Mouse (Mus musculus) adrenal gland, postnatal 25 days (tissue): ENCODE results near the gene Rab1a. TPM values are rescaled to one million over a fixed set of nuclear protein-coding genes. Genes with fewer than 3 reads are reported as not detected.
"Not testable (repeated sequence)": the region's sequence is repeated elsewhere in the genome, so short reads cannot be mapped to it uniquely, and the experiment has no call there.

Experiments used
- DNase-seq: peaks from one replicate; pipeline ENCODE4 v3.0.0; 2021; ENCODE audit warnings: mixed read lengths
- total RNA-seq: library from RNA; stranded (reverse); gene quantifications from 2 replicates; pipeline ENCODE4 v1.2.3, GENCODE M21; 2021

The Rab1a gene
- total RNA-seq, 1 experiment from 2014 or later: 164 TPM

DNA sequence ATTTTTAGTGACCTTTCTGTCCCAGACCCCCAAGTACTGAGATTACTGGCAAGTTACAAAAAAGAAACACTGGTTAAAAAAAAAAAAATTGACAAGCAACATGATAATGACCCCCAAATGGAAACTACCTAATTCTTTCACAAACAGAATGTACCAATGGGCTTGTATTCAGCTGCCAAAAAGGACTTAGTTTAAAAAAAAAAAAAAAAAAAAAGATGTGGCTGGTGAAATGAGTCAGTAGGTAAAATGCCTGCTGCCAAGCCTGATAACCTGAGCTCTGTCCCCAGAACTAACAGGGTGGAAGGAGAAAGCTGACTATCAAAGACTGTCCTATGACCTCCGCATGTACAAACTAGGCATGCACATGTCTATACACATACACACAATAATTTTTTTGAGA, 16.0 kb downstream of the Rab1a start:
- no peak for DNase-seq

DNA sequence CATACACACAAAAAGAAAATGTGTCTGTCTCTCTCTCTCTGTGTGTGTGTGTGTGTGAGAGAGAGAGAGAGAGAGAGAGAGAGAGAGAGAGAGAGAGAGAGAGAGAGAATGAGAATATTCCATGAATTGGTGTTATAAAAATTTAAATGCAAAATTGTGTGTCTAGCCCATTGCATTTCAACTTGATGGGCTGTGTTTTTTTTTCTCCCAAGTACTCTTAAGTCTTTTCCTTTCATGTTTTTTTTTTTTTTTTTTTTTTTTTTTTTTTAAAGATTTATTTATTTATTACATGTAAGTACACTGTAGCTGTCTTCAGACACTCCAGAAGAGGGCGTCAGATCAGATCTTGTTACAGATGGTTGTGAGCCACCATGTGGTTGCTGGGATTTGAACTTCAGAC, 20.4 kb downstream of the Rab1a start:
- not testable (repeated sequence) for DNase-seq

DNA sequence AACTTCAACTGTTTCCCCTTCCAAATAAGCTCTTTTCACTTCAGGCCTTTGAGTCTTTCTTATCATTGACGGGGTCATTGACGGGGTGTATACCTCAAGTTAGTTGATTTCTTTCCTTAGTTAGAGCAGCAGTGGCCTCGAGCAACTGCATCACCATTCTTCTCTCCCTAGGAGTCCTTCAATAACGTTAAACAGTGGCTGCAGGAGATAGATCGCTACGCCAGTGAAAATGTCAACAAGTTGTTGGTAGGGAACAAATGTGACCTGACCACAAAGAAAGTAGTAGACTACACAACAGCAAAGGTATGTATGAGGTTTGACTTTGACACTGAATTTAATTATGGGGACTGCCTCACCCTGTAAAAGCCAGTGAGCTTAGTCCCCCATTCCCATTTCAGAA, 23.0 kb downstream of the Rab1a start:
- no peak for DNase-seq

GRCm38 (mm10) chr11:20225938-20226337, 24.7 kb downstream of the Rab1a start:
- DNase-seq: no peak

GRCm38 (mm10) chr11:20228666-20229065, 27.4 kb downstream of the Rab1a start:
- DNase-seq: no peak

DNA sequence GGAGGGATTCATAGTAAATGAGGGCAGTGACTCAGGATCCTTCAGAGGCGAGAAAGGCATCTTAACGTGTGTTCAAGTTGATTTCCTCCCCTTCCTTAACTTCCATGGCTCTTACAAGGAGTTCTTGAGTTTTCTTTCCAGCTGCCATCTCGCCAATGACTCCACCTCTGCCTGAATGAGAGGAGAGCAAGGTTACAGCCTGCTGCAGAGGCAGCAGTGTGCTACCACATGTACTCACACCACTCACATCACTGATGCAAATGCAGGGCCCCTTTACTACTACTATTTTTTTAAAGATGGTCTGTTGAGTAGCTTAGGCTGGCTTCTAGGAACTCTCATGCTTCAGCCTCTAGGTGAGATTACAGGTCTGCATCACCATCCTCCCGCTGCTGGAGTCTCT, 28.1 kb downstream of the Rab1a start:
- no peak for DNase-seq

- DNase-seq: peak; percentile 35
Measured at GRCm38 (mm10) chr11:20230286-20230685, 29.1 kb downstream of the Rab1a start.

DNA sequence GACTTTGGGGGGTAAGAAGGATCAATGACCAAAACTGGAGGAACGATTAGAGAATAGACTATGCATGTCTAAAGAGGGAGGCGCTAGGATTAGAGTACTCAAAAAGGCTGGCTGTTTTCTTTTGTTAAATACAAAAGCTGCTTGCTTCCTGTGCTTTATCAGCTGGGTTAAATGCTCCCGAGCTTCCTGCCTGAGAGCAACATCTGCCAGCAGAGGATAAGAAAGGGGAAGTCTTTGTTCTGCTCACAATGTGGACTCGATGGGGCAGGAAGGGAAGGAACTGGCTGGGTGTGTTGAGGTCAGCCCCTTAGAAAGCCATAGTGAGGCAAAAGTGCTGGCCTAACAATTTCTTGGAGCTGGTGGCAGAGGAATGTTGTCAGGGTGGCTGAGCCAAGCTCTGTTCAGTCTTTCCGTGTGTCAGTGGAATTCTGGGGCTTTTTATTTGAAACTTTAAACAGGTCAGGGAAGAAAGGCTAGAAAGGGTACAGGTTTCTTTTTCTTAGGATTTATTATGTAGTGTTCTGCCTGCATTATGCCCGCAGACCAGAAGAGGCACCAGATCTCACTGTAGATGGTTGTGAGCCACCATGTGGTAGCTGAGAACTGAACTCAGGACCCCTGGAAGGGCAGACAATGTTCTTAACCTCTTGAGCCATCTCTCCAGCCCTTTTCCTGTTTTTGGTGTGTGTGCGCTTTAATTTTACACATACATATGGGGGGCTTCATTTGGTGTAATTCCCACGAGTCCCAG, 30.1 kb downstream of the Rab1a start:
- no peak for DNase-seq

DNA sequence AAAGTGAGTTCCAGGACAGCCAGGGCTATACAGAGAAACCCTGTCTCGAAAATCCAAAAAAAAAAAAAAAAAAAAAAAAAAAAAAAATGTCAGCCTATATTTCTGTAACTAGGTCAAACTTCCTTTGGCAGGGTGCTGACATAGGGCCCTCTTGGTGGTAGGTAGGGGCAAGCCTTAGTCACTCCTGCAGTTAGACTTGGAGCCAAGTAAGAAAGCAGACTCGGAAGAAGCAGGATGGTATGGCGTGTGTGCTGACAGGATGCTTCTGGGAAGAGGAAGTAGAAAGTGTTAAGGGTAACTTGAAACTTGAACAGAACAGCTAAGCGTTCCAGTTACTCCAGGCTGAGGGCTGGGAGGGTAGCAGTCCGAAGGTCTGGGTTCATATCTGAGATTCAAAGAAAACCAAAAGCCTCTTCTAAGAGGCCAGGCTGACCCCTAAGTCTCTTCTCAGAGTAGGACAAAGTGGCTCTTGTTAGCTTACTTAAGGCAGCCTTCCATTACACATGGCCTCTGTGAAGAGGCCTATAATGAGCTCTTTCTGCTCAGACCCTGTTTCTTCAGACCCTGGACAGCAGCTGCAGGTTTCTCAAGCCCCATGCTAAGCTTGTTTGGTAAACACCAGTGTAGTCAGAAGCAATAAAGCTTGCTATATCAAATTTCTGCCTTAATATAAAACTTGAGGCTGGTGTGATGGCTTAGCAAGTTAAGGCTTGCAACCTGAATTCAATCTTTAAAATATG, 31.0 kb downstream of the Rab1a start:
- DNase-seq: no peak

DNA sequence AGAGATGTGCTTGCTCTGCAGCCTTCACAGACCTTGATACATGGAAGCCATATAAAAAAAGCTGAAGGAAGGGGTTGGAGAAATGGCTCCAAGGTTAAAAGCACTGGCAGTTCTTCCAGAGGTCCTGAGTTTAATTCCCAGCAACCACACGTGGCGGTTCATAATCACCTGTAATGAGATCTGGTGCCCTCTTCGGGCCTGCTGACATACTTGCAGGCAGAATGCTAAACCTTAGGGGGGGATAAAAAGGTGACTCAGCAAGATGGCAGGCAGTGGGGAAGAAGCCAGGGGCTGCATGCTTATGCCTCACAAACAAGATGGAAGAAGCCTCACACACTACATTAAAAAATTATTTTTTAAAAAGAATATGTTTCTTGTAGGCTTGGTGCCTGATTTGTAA, 33.0 kb downstream of the Rab1a start:
- no peak for DNase-seq

DNA sequence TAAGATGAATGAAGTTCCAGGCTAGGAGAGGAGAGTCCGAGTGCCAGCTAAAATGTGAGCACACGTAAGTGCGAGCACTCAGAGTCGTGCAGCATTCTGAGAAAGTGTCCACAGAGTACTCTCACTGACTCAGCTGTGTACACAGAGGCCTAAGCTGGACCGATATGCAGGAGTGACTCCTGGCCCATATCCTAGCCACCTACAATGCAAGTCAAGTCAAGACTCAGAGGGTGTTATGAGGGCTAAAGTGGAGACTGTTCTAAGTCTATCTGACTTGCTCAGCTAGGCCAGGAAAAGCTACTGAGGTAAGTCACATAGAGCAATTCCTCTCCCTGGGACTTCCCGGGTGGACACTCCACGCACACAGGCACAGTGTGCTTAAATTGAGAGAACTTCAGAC, 35.8 kb downstream of the Rab1a start:
- no peak for DNase-seq

- DNase-seq: no peak
Measured at GRCm38 (mm10) chr11:20237976-20238375, 36.7 kb downstream of the Rab1a start.

GRCm38 (mm10) chr11:20239279-20239861, 38.1 kb downstream of the Rab1a start:
- DNase-seq: no peak

DNA sequence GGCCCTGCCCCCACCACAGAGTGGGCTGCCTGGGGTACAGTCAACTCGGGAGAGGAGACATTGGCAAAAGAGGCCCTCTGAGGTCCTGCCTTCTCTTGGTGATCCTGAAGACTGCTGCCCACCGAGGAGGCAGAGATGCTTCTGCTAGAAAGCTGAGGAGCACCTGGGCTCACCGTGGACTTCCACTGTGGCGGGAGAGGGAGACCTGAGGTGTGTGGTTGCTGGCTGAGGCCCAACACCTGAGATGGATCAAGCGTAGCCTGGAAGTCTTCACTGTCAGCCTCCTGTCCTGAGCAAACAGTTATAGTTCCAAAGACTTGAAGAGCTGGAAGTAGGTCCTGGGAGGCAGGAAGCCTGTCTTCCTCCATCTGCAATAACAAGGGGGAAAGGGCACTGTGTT, 39.1 kb downstream of the Rab1a start:
- DNase-seq: no peak

DNA sequence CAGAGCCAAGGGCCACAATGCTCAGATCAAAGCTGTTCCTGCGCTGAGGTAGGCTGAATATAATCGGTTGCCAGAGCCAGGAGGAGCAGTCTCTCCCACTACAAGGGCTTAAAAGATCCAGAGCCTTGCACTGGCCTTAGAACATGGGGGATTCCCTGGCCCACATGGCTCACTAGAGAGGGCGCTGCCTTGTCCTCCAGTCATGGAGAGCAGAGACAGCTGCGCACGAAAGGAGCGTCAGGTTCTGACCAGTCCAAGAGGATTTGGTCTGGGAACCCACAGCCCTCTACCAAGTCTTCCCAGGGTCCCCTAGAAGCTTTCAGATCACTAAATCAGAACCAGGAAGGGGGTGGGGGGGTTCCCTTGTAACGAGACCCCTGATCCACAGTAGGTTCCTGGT, 40.1 kb downstream of the Rab1a start:
- no peak for DNase-seq

DNA sequence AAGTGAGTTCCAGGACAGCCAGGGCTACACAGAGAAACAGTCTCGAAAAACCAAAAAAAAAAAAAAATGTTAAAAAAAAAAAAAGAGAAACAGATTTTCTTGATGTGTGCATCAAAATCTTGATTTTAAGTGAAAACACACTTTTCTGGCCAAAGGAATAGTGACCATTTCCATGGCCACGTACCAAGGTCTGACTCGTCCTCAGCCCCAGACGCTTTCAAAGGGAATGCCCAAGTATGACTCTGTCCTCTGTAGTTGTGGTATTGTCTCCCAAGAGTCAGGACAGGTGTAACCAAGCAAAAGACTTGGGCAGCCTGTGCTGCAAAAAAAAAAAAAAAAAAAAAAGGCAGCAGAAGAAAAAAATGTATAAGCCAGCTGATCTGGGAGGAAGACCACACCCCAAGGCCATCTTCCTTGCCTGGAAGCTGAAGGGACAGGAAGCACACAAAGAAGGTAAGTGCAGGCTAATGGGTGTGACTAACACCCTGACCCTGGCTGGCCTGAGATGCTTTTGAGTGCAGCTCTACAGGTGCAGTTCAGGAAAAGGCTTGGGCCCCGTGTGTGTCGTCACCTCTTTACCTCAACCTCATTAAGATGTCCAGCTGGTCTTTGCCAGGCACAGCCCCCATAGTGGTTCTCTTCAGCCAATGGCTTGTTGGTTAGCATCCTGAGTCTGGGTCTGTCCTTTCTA, 41.3 kb downstream of the Rab1a start:
- DNase-seq: no peak

DNA sequence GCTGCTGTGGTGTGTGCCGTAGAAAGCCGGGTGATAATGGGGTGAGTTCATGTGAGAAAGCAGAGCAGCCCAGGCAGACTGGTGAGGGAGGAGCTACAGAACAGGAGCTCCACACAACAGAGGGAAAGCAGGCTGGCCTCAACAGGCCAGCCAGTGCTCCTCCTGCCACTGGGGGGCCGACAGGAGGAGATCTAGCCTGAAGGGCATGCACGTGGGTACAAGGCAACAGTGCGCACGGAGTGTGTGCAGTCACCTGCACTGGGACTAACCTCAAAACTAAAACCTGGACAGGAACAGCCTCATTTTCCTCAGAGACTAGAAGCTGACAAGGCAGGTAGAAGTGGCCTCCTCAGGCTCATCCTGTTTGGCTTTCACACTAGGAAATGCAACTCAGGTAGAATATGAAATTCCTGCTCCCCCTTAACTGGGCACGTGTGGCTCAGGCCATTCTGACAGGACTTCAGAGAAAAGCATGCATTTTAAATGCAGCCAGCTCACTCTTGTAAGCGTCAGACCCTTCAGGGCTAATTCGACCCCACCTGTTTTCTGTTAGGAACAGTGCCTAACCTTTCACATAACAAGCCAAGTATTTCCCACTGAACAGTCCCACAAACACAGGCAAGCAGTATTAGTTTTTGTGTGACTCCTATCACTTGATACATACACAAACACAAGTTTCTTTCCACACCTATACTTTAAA, 42.1 kb downstream of the Rab1a start:
- DNase-seq: no peak

- no peak for DNase-seq
Measured at GRCm38 (mm10) chr11:20244336-20245290, 43.4 kb downstream of the Rab1a start.

DNA sequence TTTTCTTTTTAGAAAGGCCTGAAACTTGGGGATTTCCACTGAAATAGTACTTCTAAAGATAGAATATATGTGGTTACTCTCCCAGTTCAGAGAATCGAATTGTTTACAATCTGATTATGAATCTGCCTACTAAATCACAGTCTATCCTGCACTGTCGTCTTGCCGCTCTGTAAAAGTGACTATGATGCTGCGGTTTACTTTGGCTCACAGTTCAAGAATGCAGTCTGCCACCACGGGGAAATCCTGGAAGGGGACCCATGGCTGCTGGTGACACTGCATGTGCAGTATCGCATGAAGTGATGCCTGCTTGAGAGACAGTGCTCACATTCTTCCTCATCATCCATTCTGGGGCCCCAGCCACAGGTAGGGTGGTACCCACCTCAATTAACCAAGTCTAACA, 44.1 kb downstream of the Rab1a start:
- DNase-seq: no peak

GRCm38 (mm10) chr11:20246616-20247015, 45.4 kb downstream of the Rab1a start:
- no peak for DNase-seq
